Mouse (Mus musculus): Measurements from ENCODE around the gene Phgr1.

Phgr1 gene

GRCm38 (mm10) chr2:118772158-118772874 is at the start of gene Phgr1:
Gene Phgr1, plus strand, starts transcription at chr2:118772769.
- no peak for DNase-seq (ENCODE audit: low spot score)

- no peak for DNase-seq (ENCODE audit: low spot score)
These were observed 48.7 kb upstream of the Phgr1 start for GRCm38 (mm10) chr2:118723693-118724486.

GRCm38 (mm10) chr2:118725511-118725910 is 47.1 kb upstream of the Phgr1 start:
- DNase-seq (ENCODE audit: low spot score): no peak

- DNase-seq (ENCODE audit: low spot score): no peak
These were observed 45.7 kb upstream of the Phgr1 start for GRCm38 (mm10) chr2:118726873-118727272.

- no peak for DNase-seq (ENCODE audit: low spot score)
These were observed 44.7 kb upstream of the Phgr1 start for GRCm38 (mm10) chr2:118727911-118728310.

- DNase-seq (ENCODE audit: low spot score): no peak
These were observed 44.2 kb upstream of the Phgr1 start, which contains the start of gene Plcb2 for GRCm38 (mm10) chr2:118728337-118728736. Gene Plcb2, minus strand, starts transcription at chr2:118728438.

GRCm38 (mm10) chr2:118729194-118729593 is 43.4 kb upstream of the Phgr1 start:
- DNase-seq (ENCODE audit: low spot score): no peak

GRCm38 (mm10) chr2:118729816-118730621 is 42.5 kb upstream of the Phgr1 start:
- DNase-seq (ENCODE audit: low spot score): no peak

- peak; percentile 32 for DNase-seq (ENCODE audit: low spot score)
These were observed 42.0 kb upstream of the Phgr1 start for GRCm38 (mm10) chr2:118730622-118730915.

- DNase-seq (ENCODE audit: low spot score): no peak
These were observed 40.6 kb upstream of the Phgr1 start for GRCm38 (mm10) chr2:118731981-118732380.

- DNase-seq (ENCODE audit: low spot score): no peak
These were observed 39.2 kb upstream of the Phgr1 start for GRCm38 (mm10) chr2:118733341-118733740.

GRCm38 (mm10) chr2:118740341-118740740 is 32.2 kb upstream of the Phgr1 start:
- no peak for DNase-seq (ENCODE audit: low spot score)

GRCm38 (mm10) chr2:118741183-118741582 is 31.4 kb upstream of the Phgr1 start:
- DNase-seq (ENCODE audit: low spot score): no peak

- peak; percentile 83 for DNase-seq (ENCODE audit: low spot score)
These were observed 29.2 kb upstream of the Phgr1 start for GRCm38 (mm10) chr2:118743261-118743943.

GRCm38 (mm10) chr2:118744621-118745020 is 27.9 kb upstream of the Phgr1 start:
- no peak for DNase-seq (ENCODE audit: low spot score)

- peak; percentile 88 for DNase-seq (ENCODE audit: low spot score)
These were observed 27.2 kb upstream of the Phgr1 start, which contains the start of gene Inafm2 for GRCm38 (mm10) chr2:118745232-118745884. Gene Inafm2, plus strand, starts transcription at chr2:118745758.

- peak; percentile 57 for DNase-seq (ENCODE audit: low spot score)
These were observed 26.4 kb upstream of the Phgr1 start for GRCm38 (mm10) chr2:118745915-118746901.

GRCm38 (mm10) chr2:118747301-118747960 is 25.1 kb upstream of the Phgr1 start:
- no peak for DNase-seq (ENCODE audit: low spot score)

GRCm38 (mm10) chr2:118749341-118749884 is 23.2 kb upstream of the Phgr1 start:
- no peak for DNase-seq (ENCODE audit: low spot score)

Data from retina, embryonic 14.5 days (tissue).